Mouse (Mus musculus): Measurements from ENCODE around the gene Amz2. TPM values are rescaled to one million over a fixed set of nuclear protein-coding genes. Genes with fewer than 3 reads are reported as not detected.

The Amz2 gene
- total and polyA plus RNA-seq, 2 experiments = 10.8 to 13.3 TPM

GRCm38 (mm10) chr11:109458165-109458564, 32.4 kb downstream of the Amz2 start:
- no peaks in the 10 kb centered on the region for H3K27me3 ChIP-seq (ENCODE audit: control insufficient read depth, insufficient read depth, low read length)
- peaks cover 14% of the 10 kb centered on the region; the same call in 1 of the 2 replicates for H3K36me3 ChIP-seq (ENCODE audit: control insufficient read depth, insufficient read depth, low read length)
- no peak for TF ChIP-seq POLR2A (IDR thresholded peaks at IDR 0.05; ENCODE audit: extremely low read depth, insufficient read depth, low read length)
- H3K4me1 ChIP-seq (ENCODE audit: control insufficient read depth, insufficient read depth, low read length) = no peaks in the 10 kb centered on the region
- H3K27ac ChIP-seq (replicated peaks; ENCODE audit: insufficient read depth, low read depth, low read length) = no peak overlapping the region
- no peak overlapping the region for H3K4me3 ChIP-seq (ENCODE audit: insufficient read depth, low read depth, low read length)
- no peak overlapping the region for H3K9ac ChIP-seq (ENCODE audit: low read depth, low read length)
- no peak for DNase-seq (ENCODE audit: extremely low read depth, low read depth, low spot score)
- H3K79me2 ChIP-seq (ENCODE audit: control insufficient read depth, insufficient read depth, low read length) = no peaks in the 10 kb centered on the region; the same call in 1 of the 2 replicates
- WGBS = 97% methylated on average over 11 of the region's 11 CpGs

- Histone ChIP-seq H3K4me3 (ENCODE audit: insufficient read depth, low read depth, low read length) (no peak overlapping the region), H3K79me2 (ENCODE audit: control insufficient read depth, insufficient read depth, low read length) (no peaks in the 10 kb centered on the region; the same call in 1 of the 2 replicates), H3K27me3 (ENCODE audit: control insufficient read depth, insufficient read depth, low read length) (no peaks in the 10 kb centered on the region), H3K4me1 (ENCODE audit: control insufficient read depth, insufficient read depth, low read length) (no peaks in the 10 kb centered on the region), H3K27ac (replicated peaks; ENCODE audit: insufficient read depth, low read depth, low read length) (no peak overlapping the region), H3K9ac (ENCODE audit: low read depth, low read length) (no peak overlapping the region), H3K36me3 (ENCODE audit: control insufficient read depth, insufficient read depth, low read length) (peaks cover 9% of the 10 kb centered on the region; the same call in 1 of the 2 replicates)
- no peak for DNase-seq (ENCODE audit: extremely low read depth, low read depth, low spot score)
- 68% methylated on average over 5 of the region's 5 CpGs for WGBS
- TF ChIP-seq CTCF (IDR thresholded peaks at IDR 0.05; ENCODE audit: low read depth, low read length) (no peak), POLR2A (IDR thresholded peaks at IDR 0.05; ENCODE audit: extremely low read depth, insufficient read depth, low read length) (no peak)
Observed at GRCm38 (mm10) chr11:109460586-109460985, 34.8 kb downstream of the Amz2 start.

- Histone ChIP-seq H3K79me2 (ENCODE audit: control insufficient read depth, insufficient read depth, low read length) (peaks cover 5% of the 10 kb centered on the region; the same call in 1 of the 2 replicates), H3K9ac (ENCODE audit: low read depth, low read length) (no peak overlapping the region), H3K4me3 (ENCODE audit: insufficient read depth, low read depth, low read length) (no peak overlapping the region), H3K4me1 (ENCODE audit: control insufficient read depth, insufficient read depth, low read length) (no peaks in the 10 kb centered on the region), H3K27me3 (ENCODE audit: control insufficient read depth, insufficient read depth, low read length) (no peaks in the 10 kb centered on the region), H3K36me3 (ENCODE audit: control insufficient read depth, insufficient read depth, low read length) (peaks cover 5% of the 10 kb centered on the region; the same call in 1 of the 2 replicates), H3K27ac (replicated peaks; ENCODE audit: insufficient read depth, low read depth, low read length) (no peak overlapping the region)
- WGBS = 93% methylated on average over 4 of the region's 4 CpGs
- TF ChIP-seq POLR2A (IDR thresholded peaks at IDR 0.05; ENCODE audit: extremely low read depth, insufficient read depth, low read length) (no peak), CTCF (IDR thresholded peaks at IDR 0.05; ENCODE audit: low read depth, low read length) (no peak)
- DNase-seq (ENCODE audit: extremely low read depth, low read depth, low spot score) = no peak
Observed at GRCm38 (mm10) chr11:109465068-109465467, 39.3 kb downstream of the Amz2 start.

- Histone ChIP-seq H3K36me3 (ENCODE audit: control insufficient read depth, insufficient read depth, low read length) (peaks cover 3% of the 10 kb centered on the region; the same call in 1 of the 2 replicates), H3K4me3 (ENCODE audit: insufficient read depth, low read depth, low read length) (no peak overlapping the region), H3K4me1 (ENCODE audit: control insufficient read depth, insufficient read depth, low read length) (peaks cover 1% of the 10 kb centered on the region; the same call in 1 of the 2 replicates), H3K9ac (ENCODE audit: low read depth, low read length) (no peak overlapping the region), H3K27me3 (ENCODE audit: control insufficient read depth, insufficient read depth, low read length) (no peaks in the 10 kb centered on the region), H3K27ac (replicated peaks; ENCODE audit: insufficient read depth, low read depth, low read length) (no peak overlapping the region), H3K79me2 (ENCODE audit: control insufficient read depth, insufficient read depth, low read length) (peaks cover 5% of the 10 kb centered on the region; the same call in 1 of the 2 replicates)
- no peak for TF ChIP-seq CTCF (IDR thresholded peaks at IDR 0.05; ENCODE audit: low read depth, low read length)
- TF ChIP-seq POLR2A (IDR thresholded peaks at IDR 0.05; ENCODE audit: extremely low read depth, insufficient read depth, low read length) = no peak
- WGBS = 84% methylated on average over 8 of the region's 8 CpGs
- DNase-seq (ENCODE audit: extremely low read depth, low read depth, low spot score) = no peak
Observed at GRCm38 (mm10) chr11:109466987-109467386, 41.2 kb downstream of the Amz2 start.

GRCm38 (mm10) chr11:109468133-109468532, 42.4 kb downstream of the Amz2 start:
- H3K36me3 ChIP-seq (ENCODE audit: control insufficient read depth, insufficient read depth, low read length) = no peaks in the 10 kb centered on the region
- no peaks in the 10 kb centered on the region for H3K27me3 ChIP-seq (ENCODE audit: control insufficient read depth, insufficient read depth, low read length)
- WGBS = 31% methylated on average over 5 of the region's 5 CpGs
- peaks cover 5% of the 10 kb centered on the region; the same call in 1 of the 2 replicates for H3K79me2 ChIP-seq (ENCODE audit: control insufficient read depth, insufficient read depth, low read length)
- H3K9ac ChIP-seq (ENCODE audit: low read depth, low read length) = no peak overlapping the region
- H3K27ac ChIP-seq (replicated peaks; ENCODE audit: insufficient read depth, low read depth, low read length) = no peak overlapping the region
- H3K4me1 ChIP-seq (ENCODE audit: control insufficient read depth, insufficient read depth, low read length) = peaks cover 1% of the 10 kb centered on the region; the same call in 1 of the 2 replicates
- H3K4me3 ChIP-seq (ENCODE audit: insufficient read depth, low read depth, low read length) = no peak overlapping the region
- peak; percentile 52 for DNase-seq (ENCODE audit: extremely low read depth, low read depth, low spot score)
- TF ChIP-seq CTCF (IDR thresholded peaks at IDR 0.05; ENCODE audit: low read depth, low read length) (no peak), POLR2A (IDR thresholded peaks at IDR 0.05; ENCODE audit: extremely low read depth, insufficient read depth, low read length) (no peak)

- Histone ChIP-seq H3K4me3 (ENCODE audit: insufficient read depth, low read depth, low read length) (no peak overlapping the region), H3K4me1 (ENCODE audit: control insufficient read depth, insufficient read depth, low read length) (peaks cover 4% of the 10 kb centered on the region; the same call in 1 of the 2 replicates), H3K79me2 (ENCODE audit: control insufficient read depth, insufficient read depth, low read length) (peaks cover 8% of the 10 kb centered on the region; the same call in 1 of the 2 replicates), H3K27ac (replicated peaks; ENCODE audit: insufficient read depth, low read depth, low read length) (no peak overlapping the region), H3K27me3 (ENCODE audit: control insufficient read depth, insufficient read depth, low read length) (no peaks in the 10 kb centered on the region), H3K36me3 (ENCODE audit: control insufficient read depth, insufficient read depth, low read length) (no peaks in the 10 kb centered on the region), H3K9ac (ENCODE audit: low read depth, low read length) (no peak overlapping the region)
- TF ChIP-seq POLR2A (IDR thresholded peaks at IDR 0.05; ENCODE audit: extremely low read depth, insufficient read depth, low read length) (no peak), CTCF (IDR thresholded peaks at IDR 0.05; ENCODE audit: low read depth, low read length) (no peak)
- 83% methylated on average over 9 of the region's 9 CpGs for WGBS
- no peak for DNase-seq (ENCODE audit: extremely low read depth, low read depth, low spot score)
Observed at GRCm38 (mm10) chr11:109470170-109470569, 44.4 kb downstream of the Amz2 start.
